Mouse (Mus musculus) limb, embryonic 13.5 days (tissue): ENCODE results near the gene Oaf. TPM values are rescaled to one million over a fixed set of nuclear protein-coding genes. Genes with fewer than 3 reads are reported as not detected.

Source experiments
- ATAC-seq: fragments of 200-750 bp; cut with Nextera tagmentation; 2 replicates; pipeline ENCODE4 v1.8.0; 2017; ENCODE audit warnings: low read depth, moderate number of reproducible peaks, moderate TSS enrichment; ENCODE audit not compliant: low FRiP score
- H3K27ac ChIP-seq: fragments of 300-500 bp; sonication (generic); 2 replicates; pipeline ENCODE4 v1.5.1; 2015; ENCODE audit warnings: inconsistent platforms, mild to moderate bottlenecking, moderate library complexity
- H3K27me3 ChIP-seq: fragments of 300-500 bp; sonication (generic); 2 replicates; pipeline ENCODE4 v1.6.1; 2015; ENCODE audit warnings: mild to moderate bottlenecking, inconsistent platforms
- H3K36me3 ChIP-seq: fragments of 300-500 bp; sonication (generic); 2 replicates; pipeline ENCODE4 v1.6.1; 2015; ENCODE audit warnings: inconsistent platforms, mild to moderate bottlenecking, moderate library complexity
- H3K4me1 ChIP-seq: fragments of 300-500 bp; sonication (generic); 2 replicates; pipeline ENCODE4 v1.6.1; 2015; ENCODE audit warnings: inconsistent platforms
- H3K4me2 ChIP-seq: fragments of 300-500 bp; sonication (generic); replicated peaks from 2 replicates; pipeline ENCODE4 v1.6.1; 2015; ENCODE audit warnings: inconsistent platforms, mild to moderate bottlenecking, moderate library complexity
- H3K4me3 ChIP-seq: fragments of 300-500 bp; sonication (generic); 2 replicates; pipeline ENCODE4 v1.5.1; 2015; ENCODE audit warnings: moderate library complexity, mild to moderate bottlenecking, inconsistent platforms
- H3K9ac ChIP-seq: fragments of 300-500 bp; sonication (generic); 2 replicates; pipeline ENCODE4 v1.6.1; 2015; ENCODE audit warnings: mild to moderate bottlenecking, inconsistent platforms
- H3K9me3 ChIP-seq: fragments of 300-500 bp; sonication (generic); 2 replicates; pipeline ENCODE4 v1.6.1; 2016; ENCODE audit warnings: inconsistent platforms
- WGBS: fragments of 180-500 bp; shearing (Covaris S2); methylation state at CpG from one replicate; pipeline ENCODE4 v1.1.7; 2015; 5-methylcytosine and 5-hydroxymethylcytosine counted together
- polyA plus RNA-seq: library from polyadenylated mRNA; unstranded; fragments of >200 nt; fragmentation: Nextera tagmentation; extraction: Ambion mirVana; gene quantifications from 2 replicates; pipeline ENCODE4 v1.2.1, GENCODE M21; 2015

The Oaf gene
- polyA plus RNA-seq, 1 experiment from 2014 or later: 103 TPM

- H3K4me3 ChIP-seq: no peak overlapping the region
- H3K9ac ChIP-seq: no peak overlapping the region
- peak overlapping the region; percentile 63; the same call in 1 of the 2 replicates for H3K27ac ChIP-seq
- peak; percentile 45; the same call in 1 of the 2 replicates for ATAC-seq
- no peaks in the 10 kb centered on the region for H3K9me3 ChIP-seq
- peaks cover 59% of the 10 kb centered on the region for H3K36me3 ChIP-seq
- H3K4me2 ChIP-seq: no peak overlapping the region
- H3K4me1 ChIP-seq: peaks cover 28% of the 10 kb centered on the region
- no peaks in the 10 kb centered on the region for H3K27me3 ChIP-seq
- WGBS: 39% methylated on average over 18 of the region's 18 CpGs
Observed at GRCm38 (mm10) chr9:43221643-43222428, 17.9 kb downstream of the Oaf start.

- H3K9me3 ChIP-seq: no peaks in the 10 kb centered on the region
- H3K4me3 ChIP-seq: no peak overlapping the region
- H3K36me3 ChIP-seq: no peaks in the 10 kb centered on the region
- no peak overlapping the region; the same call in 1 of the 2 replicates for H3K4me2 ChIP-seq
- no peak overlapping the region for H3K9ac ChIP-seq
- peaks cover 26% of the 10 kb centered on the region for H3K27me3 ChIP-seq
- ATAC-seq: no peak
- WGBS: 28% methylated on average over 11 of the region's 11 CpGs
- H3K27ac ChIP-seq: no peak overlapping the region
- H3K4me1 ChIP-seq: peaks cover 14% of the 10 kb centered on the region
Observed at GRCm38 (mm10) chr9:43210771-43211450, 28.8 kb downstream of the Oaf start.

GRCm38 (mm10) chr9:43210190-43210682 is 29.5 kb downstream of the Oaf start, which contains the start of gene Pou2f3:
Gene Pou2f3, minus strand, starts transcription at chr9:43210369.
- no peaks in the 10 kb centered on the region for H3K9me3 ChIP-seq
- H3K9ac ChIP-seq: no peak within 1 kb of the TSS
- WGBS: 5% methylated on average over 13 of the region's 13 CpGs
- H3K4me1 ChIP-seq: peaks cover 21% of the 10 kb centered on the region
- H3K27ac ChIP-seq: no peak within 1 kb of the TSS
- no peaks in the 10 kb centered on the region for H3K36me3 ChIP-seq
- no peak within 1 kb of the TSS for H3K4me3 ChIP-seq
- H3K4me2 ChIP-seq: peak within 1 kb of the TSS; percentile 40
- H3K27me3 ChIP-seq: peaks cover 33% of the 10 kb centered on the region
- ATAC-seq: no peak; the same call in 1 of the 2 replicates

- H3K27me3 ChIP-seq: peaks cover 68% of the 10 kb centered on the region
- H3K9me3 ChIP-seq: no peaks in the 10 kb centered on the region
- peak overlapping the region; percentile 43 for H3K4me3 ChIP-seq
- H3K4me1 ChIP-seq: peaks cover 24% of the 10 kb centered on the region
- peak overlapping the region; percentile 81 for H3K4me2 ChIP-seq
- ATAC-seq: no peak
- 3% methylated on average over 15 of the region's 15 CpGs for WGBS
- H3K36me3 ChIP-seq: no peaks in the 10 kb centered on the region
- no peak overlapping the region for H3K27ac ChIP-seq
- peak overlapping the region; percentile 57 for H3K9ac ChIP-seq
Observed at GRCm38 (mm10) chr9:43206022-43206390, 33.7 kb downstream of the Oaf start.

GRCm38 (mm10) chr9:43205343-43206021 is 34.2 kb downstream of the Oaf start:
- 3% methylated on average over 41 of the region's 41 CpGs for WGBS
- Histone ChIP-seq H3K4me2 (peak overlapping the region; percentile 81), H3K9ac (peak overlapping the region; percentile 57), H3K9me3 (no peaks in the 10 kb centered on the region), H3K4me3 (peak overlapping the region; percentile 43), H3K27me3 (peaks cover 73% of the 10 kb centered on the region), H3K27ac (no peak overlapping the region), H3K4me1 (peaks cover 21% of the 10 kb centered on the region), H3K36me3 (no peaks in the 10 kb centered on the region)
- peak; percentile 54; the same call in 1 of the 2 replicates for ATAC-seq

GRCm38 (mm10) chr9:43200212-43200611 is 39.5 kb downstream of the Oaf start:
- Histone ChIP-seq H3K9me3 (no peaks in the 10 kb centered on the region), H3K36me3 (no peaks in the 10 kb centered on the region), H3K4me1 (peaks cover 13% of the 10 kb centered on the region), H3K4me2 (peak overlapping the region; percentile 39), H3K9ac (0 out of 2 replicates have a peak overlapping the region, but pooled peaks have one; percentile 9), H3K27me3 (peaks cover 49% of the 10 kb centered on the region), H3K27ac (no peak overlapping the region), H3K4me3 (peak overlapping the region; percentile 3; the same call in 1 of the 2 replicates)
- WGBS: 3% methylated on average over 5 of the region's 5 CpGs
- no peak for ATAC-seq

- no peak overlapping the region for H3K27ac ChIP-seq
- H3K9ac ChIP-seq: no peak overlapping the region
- H3K4me3 ChIP-seq: no peak overlapping the region
- no peaks in the 10 kb centered on the region for H3K9me3 ChIP-seq
- no peak for ATAC-seq
- WGBS: 16% methylated on average over 9 of the region's 9 CpGs
- no peak overlapping the region for H3K4me2 ChIP-seq
- H3K27me3 ChIP-seq: no peaks in the 10 kb centered on the region
- H3K4me1 ChIP-seq: peaks cover 3% of the 10 kb centered on the region
- H3K36me3 ChIP-seq: no peaks in the 10 kb centered on the region
Observed at GRCm38 (mm10) chr9:43194001-43194400, 45.7 kb downstream of the Oaf start.

GRCm38 (mm10) chr9:43191561-43191960 is 48.1 kb downstream of the Oaf start:
- Histone ChIP-seq H3K27ac (no peak overlapping the region), H3K4me3 (no peak overlapping the region), H3K36me3 (no peaks in the 10 kb centered on the region), H3K4me2 (no peak overlapping the region), H3K9ac (no peak overlapping the region), H3K9me3 (no peaks in the 10 kb centered on the region), H3K4me1 (peaks cover 3% of the 10 kb centered on the region), H3K27me3 (no peaks in the 10 kb centered on the region)
- 52% methylated on average over 4 of the region's 4 CpGs for WGBS
- ATAC-seq: no peak

GRCm38 (mm10) chr9:43189021-43189356 is 50.7 kb downstream of the Oaf start:
- H3K4me1 ChIP-seq: no peaks in the 10 kb centered on the region
- no peak overlapping the region for H3K4me2 ChIP-seq
- H3K9ac ChIP-seq: no peak overlapping the region
- H3K9me3 ChIP-seq: no peaks in the 10 kb centered on the region
- no peak for ATAC-seq
- H3K36me3 ChIP-seq: no peaks in the 10 kb centered on the region
- H3K27ac ChIP-seq: no peak overlapping the region
- WGBS: 63% methylated on average over 3 of the region's 3 CpGs
- no peaks in the 10 kb centered on the region for H3K27me3 ChIP-seq
- H3K4me3 ChIP-seq: no peak overlapping the region

- no peaks in the 10 kb centered on the region for H3K9me3 ChIP-seq
- no peak overlapping the region for H3K9ac ChIP-seq
- H3K4me3 ChIP-seq: no peak overlapping the region
- WGBS: 64% methylated on average over 12 of the region's 12 CpGs
- no peak for ATAC-seq
- no peaks in the 10 kb centered on the region for H3K36me3 ChIP-seq
- no peaks in the 10 kb centered on the region for H3K4me1 ChIP-seq
- no peak overlapping the region for H3K27ac ChIP-seq
- no peak overlapping the region for H3K4me2 ChIP-seq
- no peaks in the 10 kb centered on the region for H3K27me3 ChIP-seq
Observed at GRCm38 (mm10) chr9:43188309-43189020, 51.2 kb downstream of the Oaf start.

- H3K9me3 ChIP-seq: no peaks in the 10 kb centered on the region
- H3K27ac ChIP-seq: no peak overlapping the region
- no peak for ATAC-seq
- WGBS: 46% methylated on average over 5 of the region's 5 CpGs
- no peak overlapping the region for H3K9ac ChIP-seq
- H3K4me1 ChIP-seq: no peaks in the 10 kb centered on the region
- H3K4me3 ChIP-seq: no peak overlapping the region
- H3K4me2 ChIP-seq: no peak overlapping the region
- no peaks in the 10 kb centered on the region for H3K36me3 ChIP-seq
- H3K27me3 ChIP-seq: no peaks in the 10 kb centered on the region
Observed at GRCm38 (mm10) chr9:43179614-43180013, 60.1 kb downstream of the Oaf start.
